Mouse (Mus musculus): ENCODE measurements around the gene Cldn5. TPM values are rescaled to one million over a fixed set of nuclear protein-coding genes. Genes with fewer than 3 reads are reported as not detected.

Cldn5 gene
- polyA plus RNA-seq, 1 experiment: 10.4 TPM

DNA sequence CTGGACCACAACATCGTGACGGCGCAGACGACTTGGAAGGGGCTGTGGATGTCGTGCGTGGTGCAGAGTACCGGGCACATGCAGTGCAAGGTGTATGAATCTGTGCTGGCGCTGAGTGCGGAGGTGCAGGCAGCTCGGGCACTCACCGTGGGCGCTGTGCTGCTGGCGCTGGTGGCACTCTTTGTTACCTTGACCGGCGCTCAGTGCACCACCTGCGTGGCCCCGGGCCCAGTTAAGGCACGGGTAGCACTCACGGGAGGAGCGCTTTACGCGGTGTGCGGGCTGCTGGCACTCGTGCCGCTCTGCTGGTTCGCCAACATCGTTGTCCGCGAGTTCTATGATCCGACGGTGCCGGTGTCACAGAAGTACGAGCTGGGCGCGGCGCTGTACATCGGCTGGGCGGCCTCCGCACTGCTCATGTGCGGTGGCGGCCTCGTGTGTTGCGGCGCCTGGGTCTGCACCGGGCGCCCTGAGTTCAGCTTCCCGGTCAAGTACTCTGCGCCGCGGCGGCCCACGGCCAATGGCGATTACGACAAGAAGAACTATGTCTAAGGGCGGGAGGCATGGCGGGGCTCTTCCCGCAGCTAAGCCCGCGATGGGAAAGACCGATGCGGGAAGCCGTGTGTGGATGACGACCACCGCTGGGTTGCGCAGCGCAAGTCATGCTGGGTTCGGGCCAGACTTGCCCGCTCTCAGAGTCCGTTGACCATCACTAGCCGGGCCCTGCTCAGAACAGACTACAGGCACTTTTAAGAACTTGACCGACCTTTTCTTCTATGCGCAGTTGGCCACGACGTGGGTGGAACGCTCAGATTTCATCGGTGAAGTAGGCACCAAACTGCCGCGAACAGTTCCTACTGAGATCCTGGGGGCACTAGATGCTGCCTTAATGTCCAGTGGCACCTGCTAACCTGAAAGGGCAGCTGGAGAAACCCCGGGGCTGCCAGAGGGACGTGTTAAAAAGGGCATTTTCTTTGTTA, 744 bp downstream of the Cldn5 start:
- H3K4me1 ChIP-seq (ENCODE audit: control insufficient read depth, insufficient read depth, low read length): no peaks in the 10 kb centered on the region
- WGBS: 4% methylated on average over 80 of the region's 80 CpGs
- no peak overlapping the region for H3K4me3 ChIP-seq (replicated peaks; ENCODE audit: control insufficient read depth, low read depth, low read length)
- peak overlapping the region; percentile 25; the same call in 1 of the 2 replicates for H3K27ac ChIP-seq (ENCODE audit: control insufficient read depth, insufficient read depth, low read depth, low read length, poor library complexity)
- no peak for TF ChIP-seq CTCF (IDR thresholded peaks at IDR 0.05; ENCODE audit: control insufficient read depth, insufficient read depth, low read length)

DNA sequence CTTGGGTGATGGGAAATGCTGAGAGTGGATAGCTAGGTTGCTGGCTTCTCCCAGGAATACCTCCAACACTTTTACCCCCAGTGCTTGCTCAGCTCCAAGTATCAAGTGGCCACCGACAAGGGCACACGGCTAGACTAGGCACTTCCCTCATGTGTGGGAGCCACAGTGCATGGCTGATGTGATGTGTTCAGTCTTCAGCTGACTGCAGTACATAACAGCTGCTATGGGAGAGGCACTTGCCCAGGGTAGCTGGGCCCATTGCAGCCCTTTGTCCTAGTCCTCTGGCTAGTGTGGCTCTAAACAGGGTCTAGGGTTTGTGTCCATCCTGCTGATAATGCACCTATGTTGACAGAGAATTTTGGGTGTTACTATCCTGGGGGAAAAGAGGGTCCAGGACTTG, 1.8 kb downstream of the Cldn5 start:
- H3K4me1 ChIP-seq (ENCODE audit: control insufficient read depth, insufficient read depth, low read length): no peaks in the 10 kb centered on the region
- no peak overlapping the region for H3K27ac ChIP-seq (ENCODE audit: control insufficient read depth, insufficient read depth, low read depth, low read length, poor library complexity)
- no peak overlapping the region for H3K4me3 ChIP-seq (replicated peaks; ENCODE audit: control insufficient read depth, low read depth, low read length)
- 55% methylated on average over 2 of the region's 2 CpGs for WGBS
- TF ChIP-seq CTCF (IDR thresholded peaks at IDR 0.05; ENCODE audit: control insufficient read depth, insufficient read depth, low read length): no peak
- TF ChIP-seq POLR2A (IDR thresholded peaks at IDR 0.05; ENCODE audit: borderline replicate concordance, control insufficient read depth, low read depth, low read length): no peak

DNA sequence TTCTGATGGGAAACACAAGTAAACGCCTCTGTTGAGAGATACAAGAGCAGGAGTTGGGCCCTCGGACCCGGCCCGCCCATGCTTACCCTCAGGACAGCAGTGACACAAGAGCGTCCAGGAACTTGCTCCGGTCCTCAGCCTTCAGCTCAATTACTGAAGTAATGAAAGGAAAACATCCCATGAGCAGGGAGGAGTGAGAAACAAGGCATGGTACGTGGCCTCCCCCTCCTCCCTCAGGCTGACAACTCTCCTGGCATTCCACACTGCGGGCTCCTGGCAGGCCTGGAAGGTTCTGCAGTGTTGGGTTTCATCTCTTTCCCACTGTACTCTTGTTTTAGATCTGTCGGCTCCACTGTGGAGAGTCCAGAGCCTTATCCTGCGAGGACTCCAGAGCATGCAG, 5.2 kb downstream of the Cldn5 start:
- WGBS: 91% methylated on average over 10 of the region's 10 CpGs
- no peak overlapping the region for H3K27ac ChIP-seq (ENCODE audit: control insufficient read depth, insufficient read depth, low read depth, low read length, poor library complexity)
- no peak overlapping the region for H3K4me3 ChIP-seq (replicated peaks; ENCODE audit: control insufficient read depth, low read depth, low read length)
- no peak for TF ChIP-seq POLR2A (IDR thresholded peaks at IDR 0.05; ENCODE audit: borderline replicate concordance, control insufficient read depth, low read depth, low read length)
- no peak for TF ChIP-seq CTCF (IDR thresholded peaks at IDR 0.05; ENCODE audit: control insufficient read depth, insufficient read depth, low read length)
- no peaks in the 10 kb centered on the region for H3K4me1 ChIP-seq (ENCODE audit: control insufficient read depth, insufficient read depth, low read length)

DNA sequence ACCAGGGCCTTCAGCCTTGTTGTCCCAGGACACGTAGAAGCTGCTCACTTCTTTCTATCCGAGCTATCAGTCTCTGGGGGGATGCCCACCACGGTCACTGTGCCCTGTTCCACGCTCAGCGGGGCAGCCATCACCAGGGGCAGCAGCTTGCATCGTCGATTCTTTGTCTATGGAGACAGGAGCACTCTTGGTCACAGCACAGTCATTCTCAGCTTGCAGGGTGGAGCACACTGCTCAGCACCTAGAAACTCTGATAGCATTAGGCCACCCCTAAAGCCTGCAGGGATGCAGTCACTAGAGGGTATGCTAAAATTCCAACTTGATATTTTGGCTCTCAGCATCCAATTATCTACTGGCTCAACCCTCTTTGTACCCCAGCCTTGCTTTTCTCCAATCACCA, 8.4 kb downstream of the Cldn5 start:
- no peaks in the 10 kb centered on the region; the same call in 1 of the 2 replicates for H3K4me1 ChIP-seq (ENCODE audit: control insufficient read depth, insufficient read depth, low read length)
- no peak for TF ChIP-seq POLR2A (IDR thresholded peaks at IDR 0.05; ENCODE audit: borderline replicate concordance, control insufficient read depth, low read depth, low read length)
- H3K27ac ChIP-seq (ENCODE audit: control insufficient read depth, insufficient read depth, low read depth, low read length, poor library complexity): no peak overlapping the region
- 84% methylated on average over 7 of the region's 7 CpGs for WGBS
- H3K4me3 ChIP-seq (replicated peaks; ENCODE audit: control insufficient read depth, low read depth, low read length): no peak overlapping the region

DNA sequence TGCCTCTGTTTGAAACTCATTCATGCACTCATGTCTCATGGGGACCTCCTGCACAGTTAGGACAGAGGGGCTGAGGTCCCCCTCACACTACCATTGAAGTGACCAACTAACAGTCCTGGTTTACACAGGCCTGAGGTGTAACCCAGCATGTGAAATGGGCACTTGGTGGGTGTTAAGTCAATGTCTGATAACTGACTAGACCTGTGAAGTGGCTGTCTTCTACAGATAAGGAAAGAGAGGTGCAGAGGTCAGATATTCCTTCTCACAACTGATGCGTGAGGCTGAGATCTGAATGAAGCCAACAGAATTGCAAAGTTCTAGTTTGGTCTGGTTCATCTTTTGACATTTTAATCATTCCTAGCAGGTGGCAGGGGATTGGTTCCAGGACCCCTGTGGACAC, 8.8 kb downstream of the Cldn5 start:
- TF ChIP-seq POLR2A (IDR thresholded peaks at IDR 0.05; ENCODE audit: borderline replicate concordance, control insufficient read depth, low read depth, low read length) (no peak), CTCF (IDR thresholded peaks at IDR 0.05; ENCODE audit: control insufficient read depth, insufficient read depth, low read length) (no peak)
- no peak overlapping the region for H3K4me3 ChIP-seq (replicated peaks; ENCODE audit: control insufficient read depth, low read depth, low read length)
- 76% methylated on average over 1 of the region's 1 CpGs for WGBS
- H3K27ac ChIP-seq (ENCODE audit: control insufficient read depth, insufficient read depth, low read depth, low read length, poor library complexity): no peak overlapping the region
- H3K4me1 ChIP-seq (ENCODE audit: control insufficient read depth, insufficient read depth, low read length): no peaks in the 10 kb centered on the region; the same call in 1 of the 2 replicates

DNA sequence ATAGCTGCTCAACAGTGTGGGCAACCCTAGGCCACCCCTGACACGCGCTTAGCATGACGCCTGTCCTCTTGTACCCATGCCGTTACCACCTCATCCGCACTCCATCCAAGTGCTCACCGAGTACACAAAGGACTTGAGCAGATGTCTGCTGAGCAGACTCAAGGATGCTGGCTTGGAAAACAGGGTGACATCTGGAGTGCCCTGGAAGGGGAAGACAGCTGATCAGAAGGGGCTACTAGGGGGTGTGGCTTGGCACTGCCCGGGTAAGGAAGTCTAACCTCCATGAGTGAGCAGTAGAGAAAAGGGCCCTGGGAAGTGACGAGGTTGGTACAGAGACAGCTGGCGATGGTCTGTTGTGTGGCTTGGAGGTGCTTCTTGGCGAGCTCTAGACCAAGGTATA, 10.0 kb downstream of the Cldn5 start:
- TF ChIP-seq POLR2A (IDR thresholded peaks at IDR 0.05; ENCODE audit: borderline replicate concordance, control insufficient read depth, low read depth, low read length) (no peak), CTCF (IDR thresholded peaks at IDR 0.05; ENCODE audit: control insufficient read depth, insufficient read depth, low read length) (no peak)
- 90% methylated on average over 10 of the region's 10 CpGs for WGBS
- H3K4me1 ChIP-seq (ENCODE audit: control insufficient read depth, insufficient read depth, low read length): no peaks in the 10 kb centered on the region; the same call in 1 of the 2 replicates
- H3K4me3 ChIP-seq (replicated peaks; ENCODE audit: control insufficient read depth, low read depth, low read length): no peak overlapping the region
- H3K27ac ChIP-seq (ENCODE audit: control insufficient read depth, insufficient read depth, low read depth, low read length, poor library complexity): no peak overlapping the region

DNA sequence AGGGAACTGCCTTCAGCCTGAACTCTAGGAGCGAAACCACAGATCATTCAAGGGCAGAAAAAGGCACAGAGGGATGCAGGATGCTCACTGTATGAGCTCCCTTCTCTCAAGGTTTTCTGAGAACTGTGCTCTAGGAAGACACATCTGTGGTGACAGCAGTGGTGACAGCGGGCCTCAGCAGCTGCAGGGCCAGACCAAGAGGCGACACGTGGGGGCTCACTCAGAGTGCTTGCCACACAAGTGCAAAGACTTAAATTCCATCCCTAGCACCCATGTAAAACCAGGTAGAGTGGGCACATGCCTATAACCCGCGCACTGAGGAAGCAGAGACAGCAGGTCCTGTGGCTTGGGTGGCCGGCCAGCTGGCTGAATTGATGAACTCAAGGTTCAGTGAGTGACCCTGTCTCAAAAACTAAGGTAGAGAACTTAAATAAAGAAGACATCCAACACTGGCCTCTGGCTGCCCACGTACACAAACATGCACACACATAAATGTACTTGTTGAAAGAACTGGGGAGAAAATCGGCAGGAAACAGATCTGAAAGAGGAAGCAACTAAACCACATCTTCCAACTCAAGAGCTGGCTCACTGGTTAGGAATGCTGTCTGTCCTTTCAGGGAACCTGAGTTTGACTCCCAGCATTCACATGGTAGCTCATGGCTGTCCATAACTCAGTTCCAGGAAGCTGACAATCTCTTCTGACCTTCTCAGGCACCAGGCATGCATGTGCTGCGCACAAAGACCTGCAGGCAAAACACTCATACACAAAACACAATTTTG, 12.2 kb downstream of the Cldn5 start:
- H3K4me1 ChIP-seq (ENCODE audit: control insufficient read depth, insufficient read depth, low read length): no peaks in the 10 kb centered on the region; the same call in 1 of the 2 replicates
- no peak overlapping the region for H3K27ac ChIP-seq (ENCODE audit: control insufficient read depth, insufficient read depth, low read depth, low read length, poor library complexity)
- H3K4me3 ChIP-seq (replicated peaks; ENCODE audit: control insufficient read depth, low read depth, low read length): no peak overlapping the region
- no peak for TF ChIP-seq POLR2A (IDR thresholded peaks at IDR 0.05; ENCODE audit: borderline replicate concordance, control insufficient read depth, low read depth, low read length)
- no peak for TF ChIP-seq CTCF (IDR thresholded peaks at IDR 0.05; ENCODE audit: control insufficient read depth, insufficient read depth, low read length)
- 56% methylated on average over 10 of the region's 10 CpGs for WGBS

DNA sequence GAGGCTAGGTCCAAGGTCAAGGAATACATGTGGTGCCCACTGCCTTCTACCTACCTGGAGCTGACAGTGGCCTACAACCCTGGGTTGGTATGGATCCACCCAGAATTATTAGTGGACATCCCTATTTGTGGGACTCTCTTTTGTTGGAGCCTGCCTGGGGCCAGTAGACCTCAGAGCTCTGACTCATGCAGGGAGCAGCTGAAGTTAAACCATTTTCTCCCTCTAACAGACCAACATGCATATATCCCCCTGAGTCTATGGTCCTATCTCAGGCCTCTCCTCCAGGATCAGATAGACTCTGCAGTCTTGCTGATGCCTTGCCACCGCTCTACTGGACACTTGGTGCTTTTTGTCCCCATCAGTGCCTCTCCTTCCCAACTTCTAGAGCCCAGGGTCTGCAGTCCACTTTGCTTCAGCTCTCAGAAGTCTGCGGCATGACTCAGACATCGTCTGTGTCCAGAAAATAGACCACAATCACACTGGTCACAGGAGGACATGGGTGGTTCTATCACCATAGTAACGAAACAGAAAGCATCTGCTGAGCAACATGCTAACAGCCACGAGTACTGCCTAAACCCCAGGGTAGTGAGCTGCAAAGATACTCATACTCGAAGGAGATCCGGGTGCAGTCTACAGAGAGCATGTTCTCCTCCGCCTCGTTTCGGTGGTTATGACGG, 18.7 kb downstream of the Cldn5 start:
- 94% methylated on average over 11 of the region's 11 CpGs for WGBS
- H3K4me3 ChIP-seq (replicated peaks; ENCODE audit: control insufficient read depth, low read depth, low read length): no peak overlapping the region

More for the DNA sequence above, 18.7 kb downstream of the Cldn5 start:
- no peak overlapping the region for H3K27ac ChIP-seq (ENCODE audit: control insufficient read depth, insufficient read depth, low read depth, low read length, poor library complexity)
- H3K4me1 ChIP-seq (ENCODE audit: control insufficient read depth, insufficient read depth, low read length): no peaks in the 10 kb centered on the region
- TF ChIP-seq POLR2A (IDR thresholded peaks at IDR 0.05; ENCODE audit: borderline replicate concordance, control insufficient read depth, low read depth, low read length): no peak
- TF ChIP-seq CTCF (IDR thresholded peaks at IDR 0.05; ENCODE audit: control insufficient read depth, insufficient read depth, low read length): no peak

Data from bone marrow, adult 2 months (tissue).